Mouse (Mus musculus): ENCODE measurements at regions not wholly inside any gene's neighbourhood (a gene's known extent, or its start where the extent isn't known, plus 50 kb on each side); places are given as distances from the start of the nearest gene placed in this dataset.
A peak's percentile ranks its signal among the peaks of the same experiment; 100 is the strongest.

GRCm38 (mm10) chr5:28775648-28776359, 308.7 kb upstream of the Shh start:
- no peak for DNase-seq (ENCODE audit: low read depth, low spot score)

GRCm38 (mm10) chr5:28771796-28772195, 304.7 kb upstream of the Shh start:
- DNase-seq (ENCODE audit: low read depth, low spot score): no peak

GRCm38 (mm10) chr5:28756171-28756948, 289.3 kb upstream of the Shh start:
- DNase-seq (ENCODE audit: low read depth, low spot score): no peak

GRCm38 (mm10) chr5:28751821-28752220, 284.8 kb upstream of the Shh start:
- DNase-seq (ENCODE audit: low read depth, low spot score): peak; percentile 41

- DNase-seq (ENCODE audit: low read depth, low spot score): no peak
These were observed 267.7 kb upstream of the Shh start for GRCm38 (mm10) chr5:28734768-28735167.

GRCm38 (mm10) chr5:28722067-28722466, 255.0 kb upstream of the Shh start:
- no peak for DNase-seq (ENCODE audit: low read depth, low spot score)

- DNase-seq (ENCODE audit: low read depth, low spot score): no peak
These were observed 247.9 kb upstream of the Shh start for GRCm38 (mm10) chr5:28714978-28715377.

GRCm38 (mm10) chr5:28710517-28710916, 243.5 kb upstream of the Shh start:
- DNase-seq (ENCODE audit: low read depth, low spot score): no peak

- DNase-seq (ENCODE audit: low read depth, low spot score): no peak
These were observed 242.6 kb upstream of the Shh start for GRCm38 (mm10) chr5:28709626-28710025.

GRCm38 (mm10) chr5:28704359-28704758, 237.3 kb upstream of the Shh start:
- DNase-seq (ENCODE audit: low read depth, low spot score): no peak

- DNase-seq (ENCODE audit: low read depth, low spot score): no peak
These were observed 229.9 kb upstream of the Shh start for GRCm38 (mm10) chr5:28696966-28697365.

- no peak for DNase-seq (ENCODE audit: low read depth, low spot score)
These were observed 223.1 kb upstream of the Shh start for GRCm38 (mm10) chr5:28690110-28690509.

GRCm38 (mm10) chr5:28689651-28690050, 222.6 kb upstream of the Shh start:
- no peak for DNase-seq (ENCODE audit: low read depth, low spot score)

- DNase-seq (ENCODE audit: low read depth, low spot score): no peak
These were observed 222.1 kb upstream of the Shh start for GRCm38 (mm10) chr5:28689136-28689535.

GRCm38 (mm10) chr5:28682821-28683220, 215.8 kb upstream of the Shh start:
- DNase-seq (ENCODE audit: low read depth, low spot score): no peak

GRCm38 (mm10) chr5:28680311-28680710, 213.3 kb upstream of the Shh start:
- DNase-seq (ENCODE audit: low read depth, low spot score): no peak

GRCm38 (mm10) chr5:28679761-28680160, 212.7 kb upstream of the Shh start:
- DNase-seq (ENCODE audit: low read depth, low spot score): no peak

- DNase-seq (ENCODE audit: low read depth, low spot score): no peak
These were observed 163.1 kb upstream of the Shh start for GRCm38 (mm10) chr5:28630186-28630585.

GRCm38 (mm10) chr5:28611885-28612284, 144.8 kb upstream of the Shh start:
- DNase-seq (ENCODE audit: low read depth, low spot score): no peak

GRCm38 (mm10) chr5:28596537-28597314, 129.7 kb upstream of the Shh start:
- peak; percentile 84 for DNase-seq (ENCODE audit: low read depth, low spot score)

- DNase-seq (ENCODE audit: low read depth, low spot score): no peak
These were observed 104.4 kb upstream of the Shh start for GRCm38 (mm10) chr5:28571347-28571998.

GRCm38 (mm10) chr5:28568417-28568816, 101.4 kb upstream of the Shh start:
- DNase-seq (ENCODE audit: low read depth, low spot score): no peak

Data from ES-CJ7 (cell line).